Mouse (Mus musculus): ENCODE measurements around the gene Wdr76. TPM values are rescaled to one million over a fixed set of nuclear protein-coding genes. Genes with fewer than 3 reads are reported as not detected.

Wdr76 gene
- polyA plus RNA-seq, 2 experiments from 2014 or later: 7.2 to 11.2 TPM

Other genes with a start within 250 kb of the Wdr76 start
- gene Trp53bp1, start 235.3 kb upstream of the Wdr76 start, polyA plus RNA-seq (2017; shearing (Covaris generic)): 10 to 100 TPM; 31.6 to 38.7 TPM
- under 1 TPM; 0.03 to 0.09 TPM for gene Map1a, start 217.1 kb upstream of the Wdr76 start, polyA plus RNA-seq (2017; shearing (Covaris generic))
- 1 to 10 TPM; 6.8 to 9.5 TPM for gene Ppip5k1, start 151.3 kb upstream of the Wdr76 start, polyA plus RNA-seq (2017; shearing (Covaris generic))
- not detected for gene Ckmt1, start 149.0 kb upstream of the Wdr76 start, polyA plus RNA-seq (2017; shearing (Covaris generic))
- under 1 TPM; 0.10 to 0.35 TPM for gene Strc, start 119.6 kb upstream of the Wdr76 start, polyA plus RNA-seq (2017; shearing (Covaris generic))
- 100 to 1,000 TPM; 665 to 860 TPM for gene Pdia3, start 92.9 kb upstream of the Wdr76 start, polyA plus RNA-seq (2017; shearing (Covaris generic))
- gene Catsper2, start 92.9 kb upstream of the Wdr76 start, polyA plus RNA-seq (2017; shearing (Covaris generic)): 1 to 10 TPM; 2.3 to 3.4 TPM
- gene Ell3, start 62.4 kb upstream of the Wdr76 start, polyA plus RNA-seq (2017; shearing (Covaris generic)): 1 to 10 TPM; 1.6 to 1.7 TPM
- gene Serf2, start 57.5 kb upstream of the Wdr76 start, polyA plus RNA-seq (2017; shearing (Covaris generic)): 100 to 1,000 TPM; 677 to 841 TPM
- 100 to 1,000 TPM; 114 to 126 TPM for gene Hypk, start 53.4 kb upstream of the Wdr76 start, polyA plus RNA-seq (2017; shearing (Covaris generic))
- under 1 TPM in 1 of 2 experiments, not detected in 1; 0.33 TPM for gene Serinc4, start 49.9 kb upstream of the Wdr76 start, polyA plus RNA-seq (2017; shearing (Covaris generic))
- 10 to 100 TPM; 88.2 to 89.2 TPM for gene Mfap1b, start 32.7 kb upstream of the Wdr76 start, polyA plus RNA-seq (2017; shearing (Covaris generic))
- gene Mfap1a, start 58 bp upstream of the Wdr76 start, polyA plus RNA-seq (2017; shearing (Covaris generic)): 10 to 100 TPM; 28.6 to 43.0 TPM

All from CD4-positive, CD25-positive, alpha-beta regulatory T cell, adult 4 months (primary cell).